Mouse (Mus musculus): Measurements from ENCODE around the gene Tmem260.

Tmem260 gene

GRCm38 (mm10) chr14:48559736-48560135, 113.8 kb downstream of the Tmem260 start:
- no peak for DNase-seq

- no peak for DNase-seq
These were observed 120.7 kb downstream of the Tmem260 start for GRCm38 (mm10) chr14:48566596-48566995.

Data from cerebellum, adult 9-11 months (tissue).